Comparison of ENCODE assay signal across 8 mouse cellular contexts in the genomic region with DNA sequence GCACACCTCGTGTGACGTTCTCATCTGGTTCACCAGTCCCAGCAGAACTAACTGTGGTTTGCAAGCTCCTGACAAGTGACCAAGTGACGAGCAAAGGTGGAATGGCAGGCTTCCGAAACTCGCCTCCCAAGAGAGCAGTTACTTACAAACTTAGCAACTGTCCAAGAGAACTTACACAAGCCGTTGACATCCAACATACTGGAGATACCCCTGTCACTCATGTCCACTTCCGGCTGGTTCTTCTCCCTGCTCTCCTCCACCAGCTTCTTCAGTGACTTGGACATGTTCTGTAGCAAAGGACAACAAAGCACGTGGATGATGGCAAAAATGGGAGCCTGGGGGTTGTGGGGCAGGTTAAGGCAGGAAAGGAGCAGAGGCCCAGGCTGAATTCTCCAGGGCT. TPM values are rescaled to one million over a fixed set of nuclear protein-coding genes. Genes with fewer than 3 reads are reported as not detected.
DNase-seq lines count a peak whose midpoint lies in the region; ATAC-seq and TF ChIP-seq lines count a peak whose summit lies in the region.

No protein-coding gene starts in this region.

- H3K27ac ChIP-seq in spleen, adult 2 months (ENCODE audit: insufficient read depth, low read length), result peak overlapping the region; percentile 34
- no peak overlapping the region for H3K27ac ChIP-seq in intestine, postnatal 0 days (ENCODE audit: low read depth, low read length)
- peak overlapping the region; percentile 68; the same call in 1 of the 2 replicates for H3K27ac ChIP-seq in midbrain, postnatal 0 days (ENCODE audit: low read depth, low read length)

- no peak for DNase-seq in cerebellum, adult 11 months
- DNase-seq in spleen, adult 2 months (ENCODE audit: low read depth in 1 of 2, low spot score in 2 of 2), result no peak
- DNase-seq in spleen, adult 12 weeks (ENCODE audit: low spot score), result no peak
- DNase-seq in midbrain, postnatal 0 days (ENCODE audit: low spot score), result no peak
- DNase-seq in layer of hippocampus, adult 11-12 months (ENCODE audit: low spot score), result no peak
- DNase-seq in urinary bladder, adult 2 months (ENCODE audit: low spot score), result no peak

- WGBS in spleen, adult 2 months, result 17% methylated on average over 8 of the region's 8 CpGs
- WGBS in intestine, postnatal 0 days, result 33% methylated on average over 8 of the region's 8 CpGs
- WGBS in midbrain, postnatal 0 days, result 52% methylated on average over 8 of the region's 8 CpGs

- H3K9me3 ChIP-seq in intestine, postnatal 0 days (ENCODE audit: control insufficient read depth), result no peaks in the 10 kb centered on the region
- no peaks in the 10 kb centered on the region for H3K9me3 ChIP-seq in midbrain, postnatal 0 days (ENCODE audit: low read length)

- H3K9ac ChIP-seq in intestine, postnatal 0 days (ENCODE audit: low read depth, low read length), result peak overlapping the region; percentile 64
- H3K9ac ChIP-seq in midbrain, postnatal 0 days (replicated peaks; ENCODE audit: low read length, poor library complexity, severe bottlenecking), result peak overlapping the region; percentile 56

- H3K4me3 ChIP-seq in spleen, adult 2 months (ENCODE audit: extremely low read depth, insufficient read depth, insufficient read length), result peak overlapping the region; percentile 66
- H3K4me3 ChIP-seq in intestine, postnatal 0 days (ENCODE audit: low read depth, low read length), result peak overlapping the region; percentile 65
- peak overlapping the region; percentile 63 for H3K4me3 ChIP-seq in midbrain, postnatal 0 days (ENCODE audit: low read depth, low read length)

- no peaks in the 10 kb centered on the region for H3K27me3 ChIP-seq in spleen, adult 2 months (ENCODE audit: control insufficient read depth, insufficient read depth, low read length)
- H3K27me3 ChIP-seq in intestine, postnatal 0 days (replicated peaks; ENCODE audit: control insufficient read depth, insufficient read depth, low read length), result no peaks in the 10 kb centered on the region
- no peaks in the 10 kb centered on the region for H3K27me3 ChIP-seq in midbrain, postnatal 0 days (ENCODE audit: insufficient read depth, low read length)

- peak; percentile 3; the same call in 1 of the 2 replicates for ATAC-seq in cerebellum, adult (ENCODE audit: insufficient number of reproducible peaks, low FRiP score, low TSS enrichment)
- ATAC-seq in intestine, postnatal 0 days, result no peak
- no peak for ATAC-seq in midbrain, postnatal 0 days (ENCODE audit: low FRiP score)

- H3K36me3 ChIP-seq in spleen, adult 2 months (ENCODE audit: control insufficient read depth, insufficient read depth, low read length), result no peaks in the 10 kb centered on the region
- no peaks in the 10 kb centered on the region for H3K36me3 ChIP-seq in intestine, postnatal 0 days (ENCODE audit: control insufficient read depth, insufficient read depth)
- H3K36me3 ChIP-seq in midbrain, postnatal 0 days (ENCODE audit: insufficient read depth, low read length), result no peaks in the 10 kb centered on the region

- no peak for TF ChIP-seq CTCF in spleen, adult 2 months (IDR thresholded peaks at IDR 0.05; ENCODE audit: extremely low read depth, insufficient read depth, insufficient read length, insufficient replicate concordance)
- TF ChIP-seq CTCF in intestine, postnatal 0 days (IDR thresholded peaks at IDR 0.05; ENCODE audit: low read depth), result no peak
- no peak for TF ChIP-seq CTCF in midbrain, postnatal 0 days (IDR thresholded peaks at IDR 0.05)

- TF ChIP-seq POLR2A in spleen, adult 2 months (IDR thresholded peaks at IDR 0.05; ENCODE audit: low read depth, low read length), result no peak

- peaks cover 5% of the 10 kb centered on the region; the same call in 1 of the 2 replicates for H3K4me1 ChIP-seq in spleen, adult 2 months (ENCODE audit: control insufficient read depth, insufficient read depth, insufficient read length)
- H3K4me1 ChIP-seq in intestine, postnatal 0 days (replicated peaks; ENCODE audit: control insufficient read depth, insufficient read depth, low read length), result no peaks in the 10 kb centered on the region
- peaks cover 5% of the 10 kb centered on the region; the same call in 1 of the 2 replicates for H3K4me1 ChIP-seq in midbrain, postnatal 0 days (ENCODE audit: insufficient read depth, low read length)

- H3K4me2 ChIP-seq in intestine, postnatal 0 days (replicated peaks; ENCODE audit: low read depth), result peak overlapping the region; percentile 82
- peak overlapping the region; percentile 91 for H3K4me2 ChIP-seq in midbrain, postnatal 0 days (ENCODE audit: low read depth, low read length, poor library complexity, severe bottlenecking)

RNA-seq across cellular contexts. Expression of a gene that starts 0.5 kb away (rescaled TPM):
- 49.1 and 60.4 TPM in 2 replicates for polyA plus RNA-seq in spleen, adult 2 months (2012; rRNA removed)
- 66.4 and 68.3 TPM in 2 replicates for polyA plus RNA-seq in intestine, postnatal 0 days (2015; fragmentation: Nextera tagmentation; extraction: Ambion mirVana)
- total RNA-seq in midbrain, postnatal 0 days (2014; rRNA removed), result 57.9 and 114 TPM in 2 replicates
- polyA plus RNA-seq in midbrain, postnatal 0 days (2015; fragmentation: Nextera tagmentation; extraction: Ambion mirVana), result 80.9 and 85.8 TPM in 2 replicates
- 209 and 247 TPM in 2 replicates for polyA plus RNA-seq in urinary bladder, adult 2 months (2012; rRNA removed)
